Mouse (Mus musculus): Measurements from ENCODE around the gene Rnf207.

GRCm38 (mm10) chr4:152286183-152286582 lies 32.6 kb downstream of the Rnf207 start:
- no peak for TF ChIP-seq CTCF (IDR thresholded peaks at IDR 0.05; ENCODE audit: extremely low read depth, insufficient read length, insufficient replicate concordance, low read depth, low read length)
- TF ChIP-seq POLR2A (IDR thresholded peaks at IDR 0.05; ENCODE audit: low read depth, low read length), result no peak
